Mouse (Mus musculus): ENCODE data around the gene Ctns. TPM values are rescaled to one million over a fixed set of nuclear protein-coding genes. Genes with fewer than 3 reads are reported as not detected.

Gene Ctns
- 25.5 and 25.7 TPM in 2 replicates for polyA plus RNA-seq (2012; rRNA removed)

GRCm38 (mm10) chr11:73198603-73199229 is at the start of gene Ctns:
Gene Ctns (minus strand): TSS chr11:73199042.
- peak; percentile 96 for DNase-seq (ENCODE audit: low read depth)
- TF ChIP-seq POLR2A (IDR thresholded peaks at IDR 0.05; ENCODE audit: borderline replicate concordance, extremely low read depth, insufficient read depth, insufficient read length, poor library complexity, severe bottlenecking) (peak; percentile 30; the same call in 1 of the 2 replicates), CTCF (IDR thresholded peaks at IDR 0.05; ENCODE audit: borderline replicate concordance, extremely low read depth, insufficient read depth, insufficient read length) (no peak)

GRCm38 (mm10) chr11:73242777-73243176 is 43.9 kb upstream of the Ctns start:
- DNase-seq (ENCODE audit: low read depth) = no peak
- no peak for TF ChIP-seq CTCF (IDR thresholded peaks at IDR 0.05; ENCODE audit: borderline replicate concordance, extremely low read depth, insufficient read depth, insufficient read length)
- no peak for TF ChIP-seq POLR2A (IDR thresholded peaks at IDR 0.05; ENCODE audit: borderline replicate concordance, extremely low read depth, insufficient read depth, insufficient read length, poor library complexity, severe bottlenecking)

GRCm38 (mm10) chr11:73242199-73242598 is 43.4 kb upstream of the Ctns start:
- no peak for DNase-seq (ENCODE audit: low read depth)
- TF ChIP-seq POLR2A (IDR thresholded peaks at IDR 0.05; ENCODE audit: borderline replicate concordance, extremely low read depth, insufficient read depth, insufficient read length, poor library complexity, severe bottlenecking) (no peak), CTCF (IDR thresholded peaks at IDR 0.05; ENCODE audit: borderline replicate concordance, extremely low read depth, insufficient read depth, insufficient read length) (no peak)

- DNase-seq (ENCODE audit: low read depth) = no peak
- no peak for TF ChIP-seq CTCF (IDR thresholded peaks at IDR 0.05; ENCODE audit: borderline replicate concordance, extremely low read depth, insufficient read depth, insufficient read length)
These were observed 37.9 kb upstream of the Ctns start for GRCm38 (mm10) chr11:73236731-73237130.

- peak; percentile 64 for DNase-seq (ENCODE audit: low read depth)
These were observed 37.3 kb upstream of the Ctns start for GRCm38 (mm10) chr11:73235990-73236701.

GRCm38 (mm10) chr11:73233992-73234391 is 35.1 kb upstream of the Ctns start, which contains the start of gene Trpv1:
Gene Trpv1 (plus strand): TSS chr11:73234292.
- no peak for TF ChIP-seq CTCF (IDR thresholded peaks at IDR 0.05; ENCODE audit: borderline replicate concordance, extremely low read depth, insufficient read depth, insufficient read length)
- TF ChIP-seq POLR2A (IDR thresholded peaks at IDR 0.05; ENCODE audit: borderline replicate concordance, extremely low read depth, insufficient read depth, insufficient read length, poor library complexity, severe bottlenecking) = no peak
- DNase-seq (ENCODE audit: low read depth) = no peak

More at GRCm38 (mm10) chr11:73235990-73236701, 37.3 kb upstream of the Ctns start:
- no peak for TF ChIP-seq CTCF (IDR thresholded peaks at IDR 0.05; ENCODE audit: borderline replicate concordance, extremely low read depth, insufficient read depth, insufficient read length)
- TF ChIP-seq POLR2A (IDR thresholded peaks at IDR 0.05; ENCODE audit: borderline replicate concordance, extremely low read depth, insufficient read depth, insufficient read length, poor library complexity, severe bottlenecking) = no peak

- no peak for TF ChIP-seq POLR2A (IDR thresholded peaks at IDR 0.05; ENCODE audit: borderline replicate concordance, extremely low read depth, insufficient read depth, insufficient read length, poor library complexity, severe bottlenecking)
- TF ChIP-seq CTCF (IDR thresholded peaks at IDR 0.05; ENCODE audit: borderline replicate concordance, extremely low read depth, insufficient read depth, insufficient read length) = no peak
- DNase-seq (ENCODE audit: low read depth) = no peak
These were observed 33.7 kb upstream of the Ctns start for GRCm38 (mm10) chr11:73232513-73232912.

- TF ChIP-seq POLR2A (IDR thresholded peaks at IDR 0.05; ENCODE audit: borderline replicate concordance, extremely low read depth, insufficient read depth, insufficient read length, poor library complexity, severe bottlenecking) (no peak), CTCF (IDR thresholded peaks at IDR 0.05; ENCODE audit: borderline replicate concordance, extremely low read depth, insufficient read depth, insufficient read length) (no peak)
- no peak for DNase-seq (ENCODE audit: low read depth)
These were observed 31.2 kb upstream of the Ctns start for GRCm38 (mm10) chr11:73230081-73230480.

GRCm38 (mm10) chr11:73228881-73229280 is 30.0 kb upstream of the Ctns start:
- no peak for DNase-seq (ENCODE audit: low read depth)
- TF ChIP-seq CTCF (IDR thresholded peaks at IDR 0.05; ENCODE audit: borderline replicate concordance, extremely low read depth, insufficient read depth, insufficient read length) (no peak), POLR2A (IDR thresholded peaks at IDR 0.05; ENCODE audit: borderline replicate concordance, extremely low read depth, insufficient read depth, insufficient read length, poor library complexity, severe bottlenecking) (no peak)

- no peak for TF ChIP-seq POLR2A (IDR thresholded peaks at IDR 0.05; ENCODE audit: borderline replicate concordance, extremely low read depth, insufficient read depth, insufficient read length, poor library complexity, severe bottlenecking)
- DNase-seq (ENCODE audit: low read depth) = no peak
These were observed 27.0 kb upstream of the Ctns start for GRCm38 (mm10) chr11:73225856-73226255.

- no peak for DNase-seq (ENCODE audit: low read depth)
- TF ChIP-seq CTCF (IDR thresholded peaks at IDR 0.05; ENCODE audit: borderline replicate concordance, extremely low read depth, insufficient read depth, insufficient read length) = no peak
- no peak for TF ChIP-seq POLR2A (IDR thresholded peaks at IDR 0.05; ENCODE audit: borderline replicate concordance, extremely low read depth, insufficient read depth, insufficient read length, poor library complexity, severe bottlenecking)
These were observed 25.1 kb upstream of the Ctns start for GRCm38 (mm10) chr11:73223966-73224365.

GRCm38 (mm10) chr11:73222846-73223245 is 24.0 kb upstream of the Ctns start:
- DNase-seq (ENCODE audit: low read depth) = no peak
- no peak for TF ChIP-seq CTCF (IDR thresholded peaks at IDR 0.05; ENCODE audit: borderline replicate concordance, extremely low read depth, insufficient read depth, insufficient read length)
- no peak for TF ChIP-seq POLR2A (IDR thresholded peaks at IDR 0.05; ENCODE audit: borderline replicate concordance, extremely low read depth, insufficient read depth, insufficient read length, poor library complexity, severe bottlenecking)
